Mouse (Mus musculus) inflammation-experienced regulatory T-cells, adult 6 months (primary cell): ENCODE results near the gene Scrg1. TPM values are rescaled to one million over a fixed set of nuclear protein-coding genes. Genes with fewer than 3 reads are reported as not detected.
"Not testable (repeated sequence)": the region's sequence is repeated elsewhere in the genome, so short reads cannot be mapped to it uniquely, and the experiment has no call there.

Experiments used
- ATAC-seq: one replicate; pipeline ENCODE4 v1.8.0; 2017
- polyA plus RNA-seq, 3 experiments: library from polyadenylated mRNA; unstranded; fragments of 100-300 nt; shearing (Covaris generic); gene quantifications; one replicate each; pipeline ENCODE4 v1.2.1; 2017

Scrg1 gene
- not detected for polyA plus RNA-seq

GRCm38 (mm10) chr8:57455765-57456164, at the start of gene Scrg1:
Gene Scrg1, plus strand, starts transcription at chr8:57455923.
- ATAC-seq, result no peak

GRCm38 (mm10) chr8:57406366-57406765, 49.4 kb upstream of the Scrg1 start:
- no peak for ATAC-seq

GRCm38 (mm10) chr8:57409333-57409732, 46.4 kb upstream of the Scrg1 start:
- no peak for ATAC-seq

GRCm38 (mm10) chr8:57409779-57410472, 45.8 kb upstream of the Scrg1 start:
- ATAC-seq, result no peak

GRCm38 (mm10) chr8:57410473-57410863, 45.3 kb upstream of the Scrg1 start:
- ATAC-seq, result no peak

GRCm38 (mm10) chr8:57411366-57411765, 44.4 kb upstream of the Scrg1 start:
- ATAC-seq, result no peak

GRCm38 (mm10) chr8:57416827-57417226, 38.9 kb upstream of the Scrg1 start:
- ATAC-seq, result peak; percentile 35

- ATAC-seq, result no peak
Measured at GRCm38 (mm10) chr8:57426074-57426473, 29.6 kb upstream of the Scrg1 start.

- peak; percentile 95 for ATAC-seq
Measured at GRCm38 (mm10) chr8:57427581-57428366, 27.9 kb upstream of the Scrg1 start.

- ATAC-seq, result no peak
Measured at GRCm38 (mm10) chr8:57428566-57428965, 27.2 kb upstream of the Scrg1 start.

- peak; percentile 20 for ATAC-seq
Measured at GRCm38 (mm10) chr8:57429166-57429887, 26.4 kb upstream of the Scrg1 start.

GRCm38 (mm10) chr8:57429888-57430274, 25.8 kb upstream of the Scrg1 start:
- ATAC-seq, result not testable (repeated sequence)

- no peak for ATAC-seq
Measured at GRCm38 (mm10) chr8:57430901-57431300, 24.8 kb upstream of the Scrg1 start.

- ATAC-seq, result no peak
Measured at GRCm38 (mm10) chr8:57432802-57433201, 22.9 kb upstream of the Scrg1 start.

GRCm38 (mm10) chr8:57435768-57436436, 19.8 kb upstream of the Scrg1 start:
- peak; percentile 25 for ATAC-seq

- no peak for ATAC-seq
Measured at GRCm38 (mm10) chr8:57436437-57436796, 19.3 kb upstream of the Scrg1 start.

- ATAC-seq, result no peak
Measured at GRCm38 (mm10) chr8:57441131-57441530, 14.6 kb upstream of the Scrg1 start.

GRCm38 (mm10) chr8:57441556-57441955, 14.2 kb upstream of the Scrg1 start:
- no peak for ATAC-seq

GRCm38 (mm10) chr8:57443289-57443688, 12.4 kb upstream of the Scrg1 start:
- ATAC-seq, result no peak

- not testable (repeated sequence) for ATAC-seq
Measured at GRCm38 (mm10) chr8:57445901-57446300, 9.8 kb upstream of the Scrg1 start.

GRCm38 (mm10) chr8:57450726-57451125, 5.0 kb upstream of the Scrg1 start:
- ATAC-seq, result no peak

GRCm38 (mm10) chr8:57451896-57452295, 3.8 kb upstream of the Scrg1 start:
- no peak for ATAC-seq

GRCm38 (mm10) chr8:57453361-57453760, 2.4 kb upstream of the Scrg1 start:
- ATAC-seq, result no peak
